Mouse (Mus musculus): Measurements from ENCODE around the gene Pacsin2.

DNA sequence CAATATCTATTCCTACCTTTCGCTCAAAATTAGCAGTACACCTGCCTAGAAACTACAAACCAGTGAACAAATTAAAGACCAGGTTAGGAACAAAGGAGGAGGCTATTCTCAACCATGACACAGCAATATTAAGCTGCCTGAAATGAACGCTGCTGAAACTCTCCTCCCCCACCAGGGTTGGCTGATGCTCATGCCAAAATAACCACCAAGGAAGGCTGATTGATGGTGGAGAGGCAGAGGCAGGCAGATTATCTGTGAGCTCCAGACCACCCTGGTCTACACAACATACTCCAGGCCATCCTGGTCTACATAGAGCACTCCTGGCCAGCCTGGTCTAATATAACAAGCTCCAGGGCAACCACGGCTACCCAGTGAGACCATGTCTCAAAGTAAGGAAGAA, 30.8 kb upstream of the Pacsin2 start:
- no peak for TF ChIP-seq POLR2A (IDR thresholded peaks at IDR 0.05; ENCODE audit: low read depth, low read length)
- TF ChIP-seq CTCF (IDR thresholded peaks at IDR 0.05; ENCODE audit: borderline replicate concordance, insufficient read depth, low read length), result no peak

Data from embryonic fibroblast, embryonic 13.5 days (primary cell).